Mouse (Mus musculus): ENCODE results near the gene Cald1. TPM values are rescaled to one million over a fixed set of nuclear protein-coding genes. Genes with fewer than 3 reads are reported as not detected.

Cald1 gene
- total and polyA plus RNA-seq, 2 experiments from 2014 or later = 20.7 to 40.5 TPM

DNA sequence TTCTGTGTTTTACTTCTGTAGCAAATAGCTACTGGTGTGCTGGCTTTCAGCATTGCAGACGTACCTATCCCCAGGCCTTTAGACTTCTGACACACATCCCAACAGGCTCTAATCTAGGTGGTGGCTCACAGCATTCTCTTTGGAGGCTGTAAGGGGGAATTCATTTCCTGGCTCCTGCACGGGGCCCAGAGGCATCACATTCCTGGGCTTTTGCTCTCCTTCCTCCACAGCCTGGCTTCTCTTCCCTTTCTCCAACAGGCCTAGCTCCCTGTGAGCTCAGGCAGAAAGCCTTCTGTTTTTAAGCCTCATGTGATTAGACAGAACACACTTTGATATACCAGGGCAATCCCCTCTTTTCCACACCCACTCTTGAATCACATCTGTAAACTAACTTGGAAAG, 109.2 kb downstream of the Cald1 start:
- Histone ChIP-seq H3K9me3 (ENCODE audit: low read length) (peaks cover 6% of the 10 kb centered on the region; the same call in 1 of the 2 replicates), H3K27ac (ENCODE audit: low read depth, low read length) (no peak overlapping the region), H3K9ac (replicated peaks; ENCODE audit: low read length, poor library complexity, severe bottlenecking) (no peak overlapping the region), H3K4me2 (ENCODE audit: low read depth, low read length, poor library complexity, severe bottlenecking) (no peak overlapping the region), H3K36me3 (ENCODE audit: insufficient read depth, low read length) (no peaks in the 10 kb centered on the region), H3K4me3 (ENCODE audit: low read depth, low read length) (no peak overlapping the region), H3K4me1 (ENCODE audit: insufficient read depth, low read length) (peaks cover 12% of the 10 kb centered on the region), H3K27me3 (ENCODE audit: insufficient read depth, low read length) (no peaks in the 10 kb centered on the region)
- 44% methylated on average over 2 of the region's 2 CpGs for WGBS
- no peak for TF ChIP-seq CTCF (IDR thresholded peaks at IDR 0.05)
- DNase-seq (ENCODE audit: low spot score) = no peak
- no peak for ATAC-seq (ENCODE audit: low FRiP score)

- 17% methylated on average over 13 of the region's 13 CpGs for WGBS
- Histone ChIP-seq H3K27ac (ENCODE audit: low read depth, low read length) (no peak overlapping the region), H3K4me2 (ENCODE audit: low read depth, low read length, poor library complexity, severe bottlenecking) (peak overlapping the region; percentile 80), H3K4me1 (ENCODE audit: insufficient read depth, low read length) (peaks cover 12% of the 10 kb centered on the region), H3K36me3 (ENCODE audit: insufficient read depth, low read length) (no peaks in the 10 kb centered on the region), H3K27me3 (ENCODE audit: insufficient read depth, low read length) (no peaks in the 10 kb centered on the region), H3K9ac (replicated peaks; ENCODE audit: low read length, poor library complexity, severe bottlenecking) (peak overlapping the region; percentile 66; the same call in 1 of the 2 replicates), H3K9me3 (ENCODE audit: low read length) (peaks cover 6% of the 10 kb centered on the region; the same call in 1 of the 2 replicates), H3K4me3 (ENCODE audit: low read depth, low read length) (peak overlapping the region; percentile 55)
- ATAC-seq (ENCODE audit: low FRiP score) (peak; percentile 70), DNase-seq (ENCODE audit: low spot score) (peak; percentile 89)
- no peak for TF ChIP-seq CTCF (IDR thresholded peaks at IDR 0.05)
Observed at GRCm38 (mm10) chr6:34708650-34709265, 110.5 kb downstream of the Cald1 start.

DNA sequence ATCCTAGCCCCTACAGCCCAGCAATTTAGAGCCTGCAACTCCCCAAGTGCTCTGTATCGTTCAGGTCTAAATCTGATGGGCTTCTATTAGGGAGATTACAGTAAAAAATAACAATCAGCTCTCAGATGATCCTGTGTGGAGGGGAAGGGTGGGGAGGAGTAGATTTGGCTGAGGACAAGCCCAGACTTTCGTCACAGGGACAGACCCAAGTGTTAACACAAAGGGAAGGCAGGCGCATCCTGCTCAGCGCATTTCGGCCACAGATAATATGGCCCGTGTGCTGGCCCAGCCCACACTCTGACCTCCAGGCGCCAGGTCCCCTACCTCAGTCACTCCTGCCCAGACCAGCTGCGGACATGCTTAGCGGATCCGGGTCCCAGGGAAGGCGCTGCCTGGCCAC, 111.0 kb downstream of the Cald1 start:
- peak overlapping the region; percentile 66 for H3K9ac ChIP-seq (replicated peaks; ENCODE audit: low read length, poor library complexity, severe bottlenecking)
- H3K4me1 ChIP-seq (ENCODE audit: insufficient read depth, low read length) = peaks cover 12% of the 10 kb centered on the region
- peak overlapping the region; percentile 57; the same call in 1 of the 2 replicates for H3K27ac ChIP-seq (ENCODE audit: low read depth, low read length)
- peak; percentile 85 for DNase-seq (ENCODE audit: low spot score)
- peaks cover 4% of the 10 kb centered on the region; the same call in 1 of the 2 replicates for H3K9me3 ChIP-seq (ENCODE audit: low read length)
- TF ChIP-seq CTCF (IDR thresholded peaks at IDR 0.05) = no peak
- no peaks in the 10 kb centered on the region for H3K27me3 ChIP-seq (ENCODE audit: insufficient read depth, low read length)
- peak; percentile 79 for ATAC-seq (ENCODE audit: low FRiP score)
- H3K4me3 ChIP-seq (ENCODE audit: low read depth, low read length) = peak overlapping the region; percentile 55
- H3K4me2 ChIP-seq (ENCODE audit: low read depth, low read length, poor library complexity, severe bottlenecking) = peak overlapping the region; percentile 80
- WGBS = under 1% methylated on average over 11 of the region's 11 CpGs
- no peaks in the 10 kb centered on the region for H3K36me3 ChIP-seq (ENCODE audit: insufficient read depth, low read length)

- WGBS = 12% methylated on average over 14 of the region's 14 CpGs
- peak; percentile 19 for DNase-seq (ENCODE audit: low spot score)
Observed at GRCm38 (mm10) chr6:34709946-34710682, 111.8 kb downstream of the Cald1 start.

GRCm38 (mm10) chr6:34710848-34711247, 112.5 kb downstream of the Cald1 start:
- 59% methylated on average over 5 of the region's 5 CpGs for WGBS
- ATAC-seq (ENCODE audit: low FRiP score) = no peak

More at GRCm38 (mm10) chr6:34709946-34710682, 111.8 kb downstream of the Cald1 start:
- Histone ChIP-seq H3K4me3 (ENCODE audit: low read depth, low read length) (peak overlapping the region; percentile 55), H3K9me3 (ENCODE audit: low read length) (no peaks in the 10 kb centered on the region), H3K27ac (ENCODE audit: low read depth, low read length) (peak overlapping the region; percentile 57; the same call in 1 of the 2 replicates), H3K4me2 (ENCODE audit: low read depth, low read length, poor library complexity, severe bottlenecking) (peak overlapping the region; percentile 80), H3K36me3 (ENCODE audit: insufficient read depth, low read length) (no peaks in the 10 kb centered on the region), H3K9ac (replicated peaks; ENCODE audit: low read length, poor library complexity, severe bottlenecking) (peak overlapping the region; percentile 66), H3K4me1 (ENCODE audit: insufficient read depth, low read length) (peaks cover 12% of the 10 kb centered on the region), H3K27me3 (ENCODE audit: insufficient read depth, low read length) (no peaks in the 10 kb centered on the region)
- no peak for ATAC-seq (ENCODE audit: low FRiP score)
- TF ChIP-seq CTCF (IDR thresholded peaks at IDR 0.05) = no peak

DNA sequence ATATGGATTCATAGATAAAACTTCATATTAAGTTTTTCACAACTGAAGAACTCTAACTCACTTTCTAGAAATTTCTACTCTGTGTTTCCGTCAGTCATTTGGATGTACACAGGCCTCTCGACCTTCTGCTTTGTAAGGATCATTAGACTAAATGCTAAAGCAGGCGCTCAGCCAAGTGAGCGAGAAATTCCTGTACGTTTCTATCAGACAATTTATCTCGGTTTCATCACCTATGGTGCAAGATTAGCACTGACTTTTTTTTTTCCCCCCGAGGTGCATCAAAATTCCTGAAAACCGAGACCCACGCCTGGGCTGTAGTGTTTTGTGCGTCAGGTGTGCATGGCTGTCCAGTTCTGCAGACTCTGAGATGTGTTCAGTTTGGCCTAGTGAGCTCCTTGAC, 113.3 kb downstream of the Cald1 start:
- TF ChIP-seq CTCF (IDR thresholded peaks at IDR 0.05) = no peak
- no peaks in the 10 kb centered on the region for H3K9me3 ChIP-seq (ENCODE audit: low read length)
- H3K9ac ChIP-seq (replicated peaks; ENCODE audit: low read length, poor library complexity, severe bottlenecking) = no peak overlapping the region
- H3K4me2 ChIP-seq (ENCODE audit: low read depth, low read length, poor library complexity, severe bottlenecking) = 0 out of 2 replicates have a peak overlapping the region, but pooled peaks have one; percentile 80
- H3K4me3 ChIP-seq (ENCODE audit: low read depth, low read length) = no peak overlapping the region
- H3K36me3 ChIP-seq (ENCODE audit: insufficient read depth, low read length) = no peaks in the 10 kb centered on the region
- no peaks in the 10 kb centered on the region for H3K27me3 ChIP-seq (ENCODE audit: insufficient read depth, low read length)
- DNase-seq (ENCODE audit: low spot score) (no peak), ATAC-seq (ENCODE audit: low FRiP score) (no peak)
- peaks cover 12% of the 10 kb centered on the region for H3K4me1 ChIP-seq (ENCODE audit: insufficient read depth, low read length)
- 81% methylated on average over 10 of the region's 10 CpGs for WGBS
- H3K27ac ChIP-seq (ENCODE audit: low read depth, low read length) = no peak overlapping the region

More at GRCm38 (mm10) chr6:34710848-34711247, 112.5 kb downstream of the Cald1 start:
- H3K4me3 ChIP-seq (ENCODE audit: low read depth, low read length) = peak overlapping the region; percentile 55; the same call in 1 of the 2 replicates
- H3K27me3 ChIP-seq (ENCODE audit: insufficient read depth, low read length) = no peaks in the 10 kb centered on the region
- peaks cover 12% of the 10 kb centered on the region for H3K4me1 ChIP-seq (ENCODE audit: insufficient read depth, low read length)
- no peaks in the 10 kb centered on the region for H3K9me3 ChIP-seq (ENCODE audit: low read length)
- H3K9ac ChIP-seq (replicated peaks; ENCODE audit: low read length, poor library complexity, severe bottlenecking) = 0 out of 2 replicates have a peak overlapping the region, but pooled peaks have one; percentile 19
- DNase-seq (ENCODE audit: low spot score) = no peak
- peak overlapping the region; percentile 80 for H3K4me2 ChIP-seq (ENCODE audit: low read depth, low read length, poor library complexity, severe bottlenecking)
- TF ChIP-seq CTCF (IDR thresholded peaks at IDR 0.05) = no peak
- H3K36me3 ChIP-seq (ENCODE audit: insufficient read depth, low read length) = no peaks in the 10 kb centered on the region
- H3K27ac ChIP-seq (ENCODE audit: low read depth, low read length) = no peak overlapping the region

Data from midbrain, postnatal 0 days (tissue).